Mouse (Mus musculus): ENCODE results near the gene Naaa. TPM values are rescaled to one million over a fixed set of nuclear protein-coding genes. Genes with fewer than 3 reads are reported as not detected.

Naaa gene
- polyA plus RNA-seq, 1 experiment from 2014 or later, result 6.6 TPM

GRCm38 (mm10) chr5:92252797-92253343 lies 25.1 kb downstream of the Naaa start:
- WGBS, result 14% methylated on average over 18 of the region's 18 CpGs
- Histone ChIP-seq H3K4me3 (no peak overlapping the region), H3K4me2 (replicated peaks) (peak overlapping the region; percentile 34), H3K27ac (replicated peaks) (no peak overlapping the region), H3K27me3 (peaks cover 12% of the 10 kb centered on the region; the same call in 1 of the 2 replicates), H3K36me3 (no peaks in the 10 kb centered on the region), H3K9ac (replicated peaks) (no peak overlapping the region), H3K9me3 (no peaks in the 10 kb centered on the region), H3K4me1 (no peaks in the 10 kb centered on the region; the same call in 1 of the 2 replicates)
- peak; percentile 62 for ATAC-seq (ENCODE audit: low FRiP score, low read depth)

- Histone ChIP-seq H3K36me3 (no peaks in the 10 kb centered on the region), H3K4me3 (no peak overlapping the region), H3K4me1 (no peaks in the 10 kb centered on the region; the same call in 1 of the 2 replicates), H3K27ac (replicated peaks) (no peak overlapping the region), H3K9ac (replicated peaks) (no peak overlapping the region), H3K4me2 (replicated peaks) (no peak overlapping the region), H3K9me3 (no peaks in the 10 kb centered on the region), H3K27me3 (peaks cover 12% of the 10 kb centered on the region; the same call in 1 of the 2 replicates)
- ATAC-seq (ENCODE audit: low FRiP score, low read depth), result no peak
- WGBS, result 92% methylated on average over 6 of the region's 6 CpGs
These were observed 25.9 kb downstream of the Naaa start for GRCm38 (mm10) chr5:92252031-92252430.

GRCm38 (mm10) chr5:92248614-92249013 lies 29.4 kb downstream of the Naaa start:
- no peak overlapping the region for H3K9ac ChIP-seq (replicated peaks)
- H3K4me3 ChIP-seq, result no peak overlapping the region
- no peak for ATAC-seq (ENCODE audit: low FRiP score, low read depth)
- no peaks in the 10 kb centered on the region for H3K36me3 ChIP-seq
- no peak overlapping the region for H3K27ac ChIP-seq (replicated peaks)
- WGBS, result 87% methylated on average over 11 of the region's 11 CpGs
- H3K4me1 ChIP-seq, result no peaks in the 10 kb centered on the region
- H3K27me3 ChIP-seq, result no peaks in the 10 kb centered on the region
- no peak overlapping the region for H3K4me2 ChIP-seq (replicated peaks)
- no peaks in the 10 kb centered on the region for H3K9me3 ChIP-seq

- 93% methylated on average over 9 of the region's 9 CpGs for WGBS
- H3K27ac ChIP-seq (replicated peaks), result no peak overlapping the region
These were observed 32.5 kb downstream of the Naaa start for GRCm38 (mm10) chr5:92245483-92245882.

GRCm38 (mm10) chr5:92244900-92245299 lies 33.1 kb downstream of the Naaa start:
- WGBS, result 97% methylated on average over 2 of the region's 2 CpGs
- H3K4me2 ChIP-seq (replicated peaks), result no peak overlapping the region
- ATAC-seq (ENCODE audit: low FRiP score, low read depth), result no peak
- H3K9ac ChIP-seq (replicated peaks), result no peak overlapping the region
- no peak overlapping the region for H3K27ac ChIP-seq (replicated peaks)
- no peaks in the 10 kb centered on the region for H3K36me3 ChIP-seq
- no peaks in the 10 kb centered on the region for H3K27me3 ChIP-seq
- H3K4me1 ChIP-seq, result no peaks in the 10 kb centered on the region
- H3K4me3 ChIP-seq, result no peak overlapping the region
- 0 out of 2 replicates have a peak, but pooled peaks cover 3% of the 10 kb centered on the region for H3K9me3 ChIP-seq

More at GRCm38 (mm10) chr5:92245483-92245882, 32.5 kb downstream of the Naaa start:
- H3K9me3 ChIP-seq, result 0 out of 2 replicates have a peak, but pooled peaks cover 3% of the 10 kb centered on the region
- no peaks in the 10 kb centered on the region for H3K36me3 ChIP-seq
- H3K4me2 ChIP-seq (replicated peaks), result no peak overlapping the region
- H3K27me3 ChIP-seq, result no peaks in the 10 kb centered on the region
- no peak overlapping the region for H3K4me3 ChIP-seq
- H3K9ac ChIP-seq (replicated peaks), result no peak overlapping the region
- no peak for ATAC-seq (ENCODE audit: low FRiP score, low read depth)
- no peaks in the 10 kb centered on the region for H3K4me1 ChIP-seq

GRCm38 (mm10) chr5:92240769-92241168 lies 37.2 kb downstream of the Naaa start:
- Histone ChIP-seq H3K9ac (replicated peaks) (no peak overlapping the region), H3K9me3 (0 out of 2 replicates have a peak, but pooled peaks cover 3% of the 10 kb centered on the region), H3K27me3 (0 out of 2 replicates have a peak, but pooled peaks cover 3% of the 10 kb centered on the region), H3K27ac (replicated peaks) (no peak overlapping the region), H3K4me3 (no peak overlapping the region), H3K36me3 (no peaks in the 10 kb centered on the region), H3K4me2 (replicated peaks) (no peak overlapping the region), H3K4me1 (no peaks in the 10 kb centered on the region)
- ATAC-seq (ENCODE audit: low FRiP score, low read depth), result no peak
- WGBS, result 93% methylated on average over 12 of the region's 12 CpGs

- Histone ChIP-seq H3K27ac (replicated peaks) (no peak overlapping the region), H3K9me3 (0 out of 2 replicates have a peak, but pooled peaks cover 3% of the 10 kb centered on the region), H3K36me3 (no peaks in the 10 kb centered on the region), H3K4me1 (no peaks in the 10 kb centered on the region), H3K4me2 (replicated peaks) (peak overlapping the region; percentile 21), H3K9ac (replicated peaks) (no peak overlapping the region), H3K27me3 (0 out of 2 replicates have a peak, but pooled peaks cover 3% of the 10 kb centered on the region), H3K4me3 (no peak overlapping the region)
- peak; percentile 72 for ATAC-seq (ENCODE audit: low FRiP score, low read depth)
- WGBS, result 44% methylated on average over 29 of the region's 29 CpGs
These were observed 38.4 kb downstream of the Naaa start for GRCm38 (mm10) chr5:92239333-92240232.

- Histone ChIP-seq H3K9me3 (no peaks in the 10 kb centered on the region), H3K36me3 (no peaks in the 10 kb centered on the region), H3K27me3 (0 out of 2 replicates have a peak, but pooled peaks cover 3% of the 10 kb centered on the region), H3K4me3 (no peak overlapping the region), H3K9ac (replicated peaks) (no peak overlapping the region), H3K4me1 (no peaks in the 10 kb centered on the region), H3K4me2 (replicated peaks) (no peak overlapping the region), H3K27ac (replicated peaks) (no peak overlapping the region)
- ATAC-seq (ENCODE audit: low FRiP score, low read depth), result no peak
- WGBS, result 83% methylated on average over 5 of the region's 5 CpGs
These were observed 42.9 kb downstream of the Naaa start for GRCm38 (mm10) chr5:92234939-92235557.

- H3K4me3 ChIP-seq, result no peak overlapping the region
- no peaks in the 10 kb centered on the region for H3K4me1 ChIP-seq
- no peaks in the 10 kb centered on the region for H3K36me3 ChIP-seq
- ATAC-seq (ENCODE audit: low FRiP score, low read depth), result no peak
- H3K27me3 ChIP-seq, result no peaks in the 10 kb centered on the region
- no peaks in the 10 kb centered on the region for H3K9me3 ChIP-seq
- no peak overlapping the region for H3K4me2 ChIP-seq (replicated peaks)
- WGBS, result 85% methylated on average over 4 of the region's 4 CpGs
- H3K9ac ChIP-seq (replicated peaks), result no peak overlapping the region
- H3K27ac ChIP-seq (replicated peaks), result no peak overlapping the region
These were observed 44.6 kb downstream of the Naaa start for GRCm38 (mm10) chr5:92233366-92233765.

- H3K4me3 ChIP-seq, result no peak overlapping the region
- H3K4me2 ChIP-seq (replicated peaks), result no peak overlapping the region
- H3K27me3 ChIP-seq, result no peaks in the 10 kb centered on the region
- no peaks in the 10 kb centered on the region for H3K9me3 ChIP-seq
- no peak for ATAC-seq (ENCODE audit: low FRiP score, low read depth)
- 81% methylated on average over 10 of the region's 10 CpGs for WGBS
- H3K9ac ChIP-seq (replicated peaks), result no peak overlapping the region
- no peaks in the 10 kb centered on the region for H3K36me3 ChIP-seq
- H3K27ac ChIP-seq (replicated peaks), result no peak overlapping the region
- no peaks in the 10 kb centered on the region for H3K4me1 ChIP-seq
These were observed 46.1 kb downstream of the Naaa start for GRCm38 (mm10) chr5:92231836-92232235.

- 88% methylated on average over 11 of the region's 11 CpGs for WGBS
- Histone ChIP-seq H3K27ac (replicated peaks) (no peak overlapping the region), H3K4me1 (no peaks in the 10 kb centered on the region), H3K27me3 (no peaks in the 10 kb centered on the region), H3K4me3 (no peak overlapping the region), H3K9me3 (no peaks in the 10 kb centered on the region), H3K36me3 (no peaks in the 10 kb centered on the region), H3K4me2 (replicated peaks) (no peak overlapping the region), H3K9ac (replicated peaks) (no peak overlapping the region)
- ATAC-seq (ENCODE audit: low FRiP score, low read depth), result no peak
These were observed 47.7 kb downstream of the Naaa start for GRCm38 (mm10) chr5:92230306-92230705.

- H3K4me3 ChIP-seq, result no peak overlapping the region
- no peak overlapping the region for H3K4me2 ChIP-seq (replicated peaks)
- H3K4me1 ChIP-seq, result no peaks in the 10 kb centered on the region
- no peak for ATAC-seq (ENCODE audit: low FRiP score, low read depth)
- no peak overlapping the region for H3K9ac ChIP-seq (replicated peaks)
- no peaks in the 10 kb centered on the region for H3K9me3 ChIP-seq
- no peak overlapping the region for H3K27ac ChIP-seq (replicated peaks)
- WGBS, result 93% methylated on average over 3 of the region's 3 CpGs
- no peaks in the 10 kb centered on the region for H3K36me3 ChIP-seq
- H3K27me3 ChIP-seq, result no peaks in the 10 kb centered on the region
These were observed 48.5 kb downstream of the Naaa start for GRCm38 (mm10) chr5:92229514-92229913.
